Mouse (Mus musculus) neutrophil, adult 65 days (primary cell): ENCODE results near the gene Ric8b. TPM values are rescaled to one million over a fixed set of nuclear protein-coding genes. Genes with fewer than 3 reads are reported as not detected.

Experiments
- total RNA-seq: library from RNA; stranded (reverse); gene quantifications from 2 replicates; pipeline ENCODE4 v1.2.4, GENCODE M21; 2023

Gene Ric8b
- total RNA-seq, result 16.2 and 16.5 TPM in 2 replicates

GRCm38 (mm10) chr10:84916810-84917730 is at the start of gene Ric8b:
Gene Ric8b (plus strand): TSS chr10:84917616.

Other genes with a start within 250 kb of the Ric8b start
- 0.19 TPM in 1 of 2 replicates, not detected in the other for gene Rfx4, start 161.6 kb upstream of the Ric8b start, total RNA-seq
- gene Fhl4, start 184.9 kb downstream of the Ric8b start, total RNA-seq, result not detected in 2 replicates
- gene Tmem263, start 185.0 kb downstream of the Ric8b start, total RNA-seq, result 5.6 and 5.9 TPM in 2 replicates
- 2.0 and 4.5 TPM in 2 replicates for gene Mterf2, start 210.4 kb downstream of the Ric8b start, total RNA-seq